Mouse (Mus musculus) kidney, postnatal 0 days (tissue): ENCODE measurements at regions not wholly inside any gene's neighbourhood (a gene's known extent, or its start where the extent isn't known, plus 50 kb on each side); places are given as distances from the start of the nearest gene placed in this dataset.

Experiments
- ATAC-seq: fragments of 200-750 bp; cut with Nextera tagmentation; replicated peaks from 2 replicates; pipeline ENCODE4 v1.8.0; 2017; ENCODE audit warnings: low read depth, moderate number of reproducible peaks, moderate TSS enrichment, moderate library complexity; ENCODE audit not compliant: low FRiP score
- DNase-seq: peaks from one replicate; pipeline ENCODE4 v3.0.0-alpha.2; 2016; ENCODE audit warnings: low spot score
- H3K27ac ChIP-seq: fragments of 300-500 bp; sonication (generic); 2 replicates; pipeline ENCODE4 v1.5.1; 2014; ENCODE audit warnings: mild to moderate bottlenecking
- H3K27me3 ChIP-seq: fragments of 300-500 bp; sonication (generic); 2 replicates; pipeline ENCODE4 v1.6.1; 2014; ENCODE audit warnings: low read length, mixed read lengths; ENCODE audit not compliant: insufficient read depth
- H3K36me3 ChIP-seq: fragments of 300-500 bp; sonication (generic); 2 replicates; pipeline ENCODE4 v1.6.1; 2014; ENCODE audit warnings: low read length, mixed read lengths; ENCODE audit not compliant: insufficient read depth
- H3K4me1 ChIP-seq: fragments of 300-500 bp; sonication (generic); replicated peaks from 2 replicates; pipeline ENCODE4 v1.6.1; 2014; ENCODE audit warnings: antibody characterized with exemption, low read length, mixed read lengths; ENCODE audit not compliant: insufficient read depth
- H3K4me2 ChIP-seq: fragments of 300-500 bp; sonication (generic); 2 replicates; pipeline ENCODE4 v1.6.1; 2014; ENCODE audit warnings: mild to moderate bottlenecking, low read length, moderate library complexity, mixed read lengths
- H3K4me3 ChIP-seq: fragments of 300-500 bp; sonication (generic); replicated peaks from 2 replicates; pipeline ENCODE4 v1.5.1; 2014; ENCODE audit warnings: low read depth, low read length
- H3K9ac ChIP-seq: fragments of 300-500 bp; sonication (generic); 2 replicates; pipeline ENCODE4 v1.6.1; 2014; ENCODE audit warnings: low read depth, low read length
- H3K9me3 ChIP-seq: fragments of 300-500 bp; sonication (generic); replicated peaks from 2 replicates; pipeline ENCODE4 v1.6.1; 2016; ENCODE audit warnings: low read length, inconsistent platforms, mixed read lengths
- CTCF ChIP-seq: IDR thresholded peaks from 2 replicates; pipeline ENCODE4 v1.5.1; 2016; ENCODE audit warnings: antibody characterized with exemption, low read depth, mild to moderate bottlenecking, moderate library complexity
- WGBS: fragments of 180-500 bp; shearing (Covaris S2); extraction: QIAGEN DNeasy Blood & Tissue Kit; methylation state at CpG from one replicate; pipeline ENCODE4 v1.1.7; 2014; 5-methylcytosine and 5-hydroxymethylcytosine counted together

GRCm38 (mm10) chr5:51397528-51397927, 170.0 kb downstream of the Ppargc1a start:
- no peak overlapping the region for H3K9ac ChIP-seq
- no peaks in the 10 kb centered on the region for H3K27me3 ChIP-seq
- H3K4me3 ChIP-seq, result no peak overlapping the region
- peak overlapping the region; percentile 60 for H3K27ac ChIP-seq
- no peak for TF ChIP-seq CTCF
- DNase-seq, result peak; percentile 25
- 54% methylated on average over 5 of the region's 5 CpGs for WGBS
- no peak overlapping the region for H3K4me2 ChIP-seq
- no peaks in the 10 kb centered on the region for H3K9me3 ChIP-seq
- ATAC-seq, result 0 out of 2 replicates have a peak, but pooled peaks have one; percentile 46
- H3K4me1 ChIP-seq, result no peaks in the 10 kb centered on the region
- no peaks in the 10 kb centered on the region for H3K36me3 ChIP-seq

DNA sequence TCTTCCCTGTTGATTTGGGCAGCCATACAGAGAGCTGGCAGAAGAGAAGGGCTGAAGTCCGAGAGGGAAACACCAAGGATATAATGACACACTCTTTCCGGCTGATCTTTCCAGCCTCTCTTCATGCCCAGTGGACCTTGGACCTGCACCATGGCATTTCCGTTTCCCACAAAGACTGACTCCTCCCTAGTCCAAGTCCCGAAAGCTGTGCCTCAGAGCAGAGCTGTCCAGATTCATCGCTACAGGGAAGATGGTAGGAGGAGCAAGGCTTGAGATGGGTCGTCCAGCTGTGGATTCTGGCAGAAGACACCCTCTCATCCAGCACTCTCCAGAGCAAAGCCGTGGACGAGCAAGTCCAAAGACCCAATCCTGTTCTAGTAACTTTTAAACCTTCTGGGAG, 176.2 kb downstream of the Ppargc1a start:
- Histone ChIP-seq H3K27ac (no peak overlapping the region), H3K4me1 (no peaks in the 10 kb centered on the region), H3K4me2 (no peak overlapping the region), H3K36me3 (no peaks in the 10 kb centered on the region), H3K4me3 (no peak overlapping the region), H3K27me3 (no peaks in the 10 kb centered on the region), H3K9ac (no peak overlapping the region), H3K9me3 (no peaks in the 10 kb centered on the region)
- no peak for TF ChIP-seq CTCF
- peak; percentile 95 for ATAC-seq
- no peak for DNase-seq
- WGBS, result 74% methylated on average over 8 of the region's 8 CpGs

GRCm38 (mm10) chr5:51387751-51388150, 179.8 kb downstream of the Ppargc1a start:
- Histone ChIP-seq H3K4me2 (no peak overlapping the region), H3K27me3 (no peaks in the 10 kb centered on the region), H3K36me3 (no peaks in the 10 kb centered on the region), H3K27ac (no peak overlapping the region), H3K9ac (no peak overlapping the region), H3K4me3 (no peak overlapping the region), H3K4me1 (no peaks in the 10 kb centered on the region), H3K9me3 (no peaks in the 10 kb centered on the region)
- 55% methylated on average over 2 of the region's 2 CpGs for WGBS
- ATAC-seq (no peak), DNase-seq (no peak)
- no peak for TF ChIP-seq CTCF

- no peak overlapping the region for H3K4me2 ChIP-seq
- H3K36me3 ChIP-seq, result no peaks in the 10 kb centered on the region
- no peaks in the 10 kb centered on the region for H3K9me3 ChIP-seq
- no peaks in the 10 kb centered on the region for H3K4me1 ChIP-seq
- 79% methylated on average over 3 of the region's 3 CpGs for whole genome bisulfite sequencing
- no peak overlapping the region for H3K9ac ChIP-seq
- DNase-seq (peak; percentile 37), ATAC-seq (0 out of 2 replicates have a peak, but pooled peaks have one; percentile 43)
- TF ChIP-seq CTCF, result peak; percentile 53
- H3K27me3 ChIP-seq, result no peaks in the 10 kb centered on the region
- no peak overlapping the region for H3K27ac ChIP-seq
- H3K4me3 ChIP-seq, result no peak overlapping the region
Observed at GRCm38 (mm10) chr5:51386409-51386808, 181.1 kb downstream of the Ppargc1a start.

- H3K27me3 ChIP-seq, result no peaks in the 10 kb centered on the region
- no peak for DNase-seq
- H3K27ac ChIP-seq, result no peak overlapping the region
- no peaks in the 10 kb centered on the region for H3K9me3 ChIP-seq
- no peak overlapping the region for H3K4me2 ChIP-seq
- no peak for ATAC-seq
- TF ChIP-seq CTCF, result no peak
- H3K36me3 ChIP-seq, result no peaks in the 10 kb centered on the region
- H3K9ac ChIP-seq, result no peak overlapping the region
- H3K4me3 ChIP-seq, result no peak overlapping the region
- WGBS, result 88% methylated on average over 6 of the region's 6 CpGs
- no peaks in the 10 kb centered on the region for H3K4me1 ChIP-seq
Observed at GRCm38 (mm10) chr5:51384278-51384677, 183.2 kb downstream of the Ppargc1a start.

DNA sequence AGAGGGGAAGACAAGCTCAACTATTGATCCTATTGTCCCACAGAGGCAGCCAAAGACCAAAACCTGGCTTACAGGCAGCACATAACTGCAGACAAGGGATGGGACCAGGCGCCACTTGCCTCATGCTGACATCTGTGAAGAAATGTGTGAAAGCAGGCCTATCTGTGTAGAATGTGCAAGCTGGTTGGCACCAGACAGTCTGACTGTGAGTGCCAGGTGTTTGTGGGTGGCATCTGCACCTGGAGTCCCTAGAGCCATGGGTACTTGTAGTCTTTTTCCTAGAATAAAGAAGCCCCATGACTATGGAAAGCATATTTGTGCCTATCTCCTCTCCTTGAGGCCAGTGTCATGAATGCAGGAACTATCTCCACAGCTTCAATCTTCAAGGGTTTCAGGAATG, 208.4 kb downstream of the Ppargc1a start:
- no peak for ATAC-seq
- H3K27ac ChIP-seq, result no peak overlapping the region
- no peaks in the 10 kb centered on the region for H3K36me3 ChIP-seq
- no peak for TF ChIP-seq CTCF
- no peaks in the 10 kb centered on the region for H3K4me1 ChIP-seq
- no peak overlapping the region for H3K9ac ChIP-seq
- WGBS, result 89% methylated on average over 1 of the region's 1 CpGs
- DNase-seq, result no peak
- no peaks in the 10 kb centered on the region for H3K9me3 ChIP-seq
- no peak overlapping the region for H3K4me2 ChIP-seq
- H3K27me3 ChIP-seq, result no peaks in the 10 kb centered on the region
- H3K4me3 ChIP-seq, result no peak overlapping the region

GRCm38 (mm10) chr5:51348256-51348655, 219.3 kb downstream of the Ppargc1a start:
- ATAC-seq (no peak), DNase-seq (no peak)
- H3K27me3 ChIP-seq, result no peaks in the 10 kb centered on the region
- no peak overlapping the region for H3K4me3 ChIP-seq
- 45% methylated on average over 2 of the region's 2 CpGs for WGBS
- H3K9ac ChIP-seq, result no peak overlapping the region
- H3K4me2 ChIP-seq, result no peak overlapping the region
- no peaks in the 10 kb centered on the region for H3K36me3 ChIP-seq
- H3K9me3 ChIP-seq, result no peaks in the 10 kb centered on the region
- no peak for TF ChIP-seq CTCF
- H3K27ac ChIP-seq, result no peak overlapping the region
- H3K4me1 ChIP-seq, result no peaks in the 10 kb centered on the region
